Mouse (Mus musculus) hindlimb bud, embryonic 11.5 days (tissue): ENCODE measurements around the gene Paxx.

ENCODE experiments used
- DNase-seq: peaks from one replicate; pipeline ENCODE4 v3.0.0-alpha.2; 2012; ENCODE audit warnings: low read depth, low spot score; ENCODE audit errors: extremely low spot score

The Paxx gene

GRCm38 (mm10) chr2:25460551-25461309 is at the start of gene Paxx:
TSS of gene Paxx (minus strand) at chr2:25461094.
- DNase-seq = peak; percentile 58

- DNase-seq = no peak
Measured at GRCm38 (mm10) chr2:25509912-25510311, 49.0 kb upstream of the Paxx start.

GRCm38 (mm10) chr2:25506964-25507363 is 46.1 kb upstream of the Paxx start:
- no peak for DNase-seq

GRCm38 (mm10) chr2:25505860-25506259 is 45.0 kb upstream of the Paxx start:
- DNase-seq = no peak

- no peak for DNase-seq
Measured at GRCm38 (mm10) chr2:25505000-25505399, 44.1 kb upstream of the Paxx start.

GRCm38 (mm10) chr2:25504538-25504937 is 43.6 kb upstream of the Paxx start:
- DNase-seq = no peak

- DNase-seq = no peak
Measured at GRCm38 (mm10) chr2:25502726-25503125, 41.8 kb upstream of the Paxx start.

GRCm38 (mm10) chr2:25501593-25502486 is 40.9 kb upstream of the Paxx start, which contains the start of gene C8g:
TSS of gene C8g (minus strand) at chr2:25501719.
- DNase-seq = no peak

GRCm38 (mm10) chr2:25500576-25501405 is 39.9 kb upstream of the Paxx start, which contains the start of gene Fbxw5:
TSS of gene Fbxw5 (plus strand) at chr2:25500750.
- DNase-seq = peak; percentile 89

GRCm38 (mm10) chr2:25500071-25500575 is 39.2 kb upstream of the Paxx start:
- no peak for DNase-seq

- no peak for DNase-seq
Measured at GRCm38 (mm10) chr2:25498622-25499478, 38.0 kb upstream of the Paxx start.

GRCm38 (mm10) chr2:25497846-25498575 is 37.1 kb upstream of the Paxx start:
- DNase-seq = no peak

GRCm38 (mm10) chr2:25496462-25496861 is 35.6 kb upstream of the Paxx start:
- DNase-seq = no peak

- no peak for DNase-seq
Measured at GRCm38 (mm10) chr2:25493476-25493961, 32.6 kb upstream of the Paxx start, which contains the start of gene Lcn12. TSS of gene Lcn12 (minus strand) at chr2:25493911.

GRCm38 (mm10) chr2:25492988-25493387 is 32.1 kb upstream of the Paxx start:
- no peak for DNase-seq

GRCm38 (mm10) chr2:25488671-25489068 is 27.8 kb upstream of the Paxx start:
- DNase-seq = no peak

- DNase-seq = no peak
Measured at GRCm38 (mm10) chr2:25487965-25488670, 27.2 kb upstream of the Paxx start.
